Mouse (Mus musculus) liver, embryonic 14.5 days (tissue): Measurements from ENCODE around the gene Slc25a12. TPM values are rescaled to one million over a fixed set of nuclear protein-coding genes. Genes with fewer than 3 reads are reported as not detected.
"Not testable (repeated sequence)": the region's sequence is repeated elsewhere in the genome, so short reads cannot be mapped to it uniquely, and the experiment has no call there.

Experiments
- ATAC-seq: fragments of 200-750 bp; cut with Nextera tagmentation; 2 replicates; pipeline ENCODE4 v1.8.0; 2017; ENCODE audit warnings: moderate number of reproducible peaks, mild to moderate bottlenecking, moderate library complexity; ENCODE audit not compliant: insufficient read depth
- DNase-seq, 3 experiments: peaks; one replicate each; pipeline ENCODE4 v3.0.0-alpha.2; 2012 to 2013; ENCODE audit warnings: low read depth in 3 of 3, low spot score in 3 of 3
- H3K27ac ChIP-seq: fragments of 300-500 bp; sonication (generic); 2 replicates; pipeline ENCODE4 v1.5.1; 2014; ENCODE audit warnings: moderate library complexity, mild to moderate bottlenecking, control low read depth, inconsistent platforms
- H3K27me3 ChIP-seq: fragments of 300-500 bp; sonication (generic); 2 replicates; pipeline ENCODE4 v1.6.1; 2014; ENCODE audit warnings: mild to moderate bottlenecking, low read length, moderate library complexity; ENCODE audit not compliant: control insufficient read depth, insufficient read depth
- H3K36me3 ChIP-seq: fragments of 300-500 bp; sonication (generic); replicated peaks from 2 replicates; pipeline ENCODE4 v1.6.1; 2014; ENCODE audit warnings: low read depth; ENCODE audit not compliant: control insufficient read depth, insufficient read depth
- H3K4me1 ChIP-seq, 2 experiments: fragments of 200-500 bp in 1 of 2; fragments of 300-500 bp in 1 of 2; sonication (generic) in 1 of 2; replicated peaks; 2 replicates each; pipeline ENCODE4 v1.6.1; 2012 to 2014; ENCODE audit warnings: antibody characterized with exemption in 1 of 2, inconsistent platforms in 1 of 2, low read length in 1 of 2; ENCODE audit not compliant: control insufficient read depth in 2 of 2, insufficient read depth in 2 of 2
- H3K4me2 ChIP-seq: fragments of 300-500 bp; sonication (generic); 2 replicates; pipeline ENCODE4 v1.6.1; 2014; ENCODE audit warnings: low read depth, mild to moderate bottlenecking, control low read depth, moderate library complexity
- H3K4me3 ChIP-seq, 2 experiments: fragments of 200-500 bp in 1 of 2; fragments of 300-500 bp in 1 of 2; sonication (generic) in 1 of 2; 2 replicates each; pipeline ENCODE4 v1.5.1; 2012 to 2014; ENCODE audit warnings: low read depth in 2 of 2, low read length in 2 of 2, mild to moderate bottlenecking in 2 of 2, control low read depth in 1 of 2, inconsistent platforms in 1 of 2, moderate library complexity in 1 of 2; ENCODE audit not compliant: insufficient read depth in 1 of 2
- H3K9ac ChIP-seq: fragments of 300-500 bp; sonication (generic); replicated peaks from 2 replicates; pipeline ENCODE4 v1.6.1; 2014; ENCODE audit warnings: mild to moderate bottlenecking, control low read depth, moderate library complexity
- H3K9me3 ChIP-seq: fragments of 300-500 bp; sonication (generic); 2 replicates; pipeline ENCODE4 v1.6.1; 2016; ENCODE audit warnings: low read length, mixed read lengths; ENCODE audit not compliant: control insufficient read depth
- CTCF ChIP-seq: IDR thresholded peaks from 2 replicates; pipeline ENCODE4 v1.5.1; 2016; ENCODE audit warnings: antibody characterized with exemption, low read depth, control low read depth
- EP300 ChIP-seq: IDR thresholded peaks from 2 replicates; pipeline ENCODE4 v1.6.1; 2016; ENCODE audit warnings: antibody characterized with exemption, low read depth
- WGBS: fragments of 180-500 bp; shearing (Covaris S2); extraction: QIAGEN DNeasy Blood & Tissue Kit; methylation state at CpG from one replicate; pipeline ENCODE4 v1.1.7; 2014; ENCODE audit not compliant: insufficient replicate concordance; 5-methylcytosine and 5-hydroxymethylcytosine counted together
- polyA plus RNA-seq, 2 experiments: library from polyadenylated mRNA; depleted of rRNA in 1 of 2; stranded (reverse) in 1 of 2; unstranded in 1 of 2; fragments of >200 nt; fragmentation: Nextera tagmentation in 1 of 2; extraction: Ambion mirVana in 1 of 2; gene quantifications; 2 replicates each; pipeline versions ENCODE4 v1.2.1 to v1.2.3; 2012 to 2014

Slc25a12 gene
- polyA plus RNA-seq, 2 experiments, result 12.8 to 23.0 TPM

- Histone ChIP-seq H3K4me2 (peak overlapping the region; percentile 48), H3K27ac (peak overlapping the region; percentile 20), H3K36me3 (no peaks in the 10 kb centered on the region), H3K27me3 (no peaks in the 10 kb centered on the region), H3K4me3 (peak overlapping the region in 1 of 2 experiments; percentile 8; a peak in 1 of 4 replicates), H3K9ac (0 out of 2 replicates have a peak overlapping the region, but pooled peaks have one; percentile 23), H3K4me1 (peaks cover 9 to 26% of the 10 kb centered on the region in 2 experiments), H3K9me3 (no peaks in the 10 kb centered on the region)
- ATAC-seq, result peak; percentile 75; the same call in 1 of the 2 replicates
- WGBS, result 35% methylated on average over 8 of the region's 8 CpGs
- peak in 2 of 3 experiments; percentile 22 to 55 for DNase-seq
- no peak for TF ChIP-seq EP300
- TF ChIP-seq CTCF, result no peak
These were observed 7.0 kb upstream of the Slc25a12 start for GRCm38 (mm10) chr2:71374275-71375155.

- WGBS, result 70% methylated on average over 4 of the region's 4 CpGs
- H3K4me1 ChIP-seq, result peaks cover 11 to 29% of the 10 kb centered on the region in 2 experiments
These were observed 4.7 kb upstream of the Slc25a12 start for GRCm38 (mm10) chr2:71372261-71372660.

GRCm38 (mm10) chr2:71371790-71372189 lies 4.2 kb upstream of the Slc25a12 start:
- H3K4me2 ChIP-seq, result no peak overlapping the region
- 82% methylated on average over 5 of the region's 5 CpGs for WGBS
- H3K27me3 ChIP-seq, result no peaks in the 10 kb centered on the region
- DNase-seq, result no peak
- H3K4me1 ChIP-seq, result peaks cover 11 to 27% of the 10 kb centered on the region in 2 experiments
- TF ChIP-seq EP300 (no peak), CTCF (no peak)
- no peaks in the 10 kb centered on the region for H3K9me3 ChIP-seq
- H3K9ac ChIP-seq, result no peak overlapping the region
- H3K36me3 ChIP-seq, result no peaks in the 10 kb centered on the region
- H3K4me3 ChIP-seq, result no peak overlapping the region
- H3K27ac ChIP-seq, result no peak overlapping the region
- ATAC-seq, result no peak

More at GRCm38 (mm10) chr2:71372261-71372660, 4.7 kb upstream of the Slc25a12 start:
- DNase-seq, H3K9ac ChIP-seq, H3K27me3 ChIP-seq, H3K4me3 ChIP-seq, H3K27ac ChIP-seq, H3K36me3 ChIP-seq, H3K9me3 ChIP-seq, ATAC-seq, H3K4me2 ChIP-seq: not testable (repeated sequence)

- no peaks in the 10 kb centered on the region; the same call in 1 of the 2 replicates for H3K36me3 ChIP-seq
- no peaks in the 10 kb centered on the region for H3K9me3 ChIP-seq
- peak overlapping the region; percentile 80 for H3K9ac ChIP-seq
- peaks cover 7% of the 10 kb centered on the region in 2 experiments; a peak in 3 of 4 replicates for H3K4me1 ChIP-seq
- ATAC-seq, result no peak
- 36% methylated on average over 8 of the region's 8 CpGs for WGBS
- peak overlapping the region; percentile 78 to 96; a peak in 3 of 4 replicates for H3K4me3 ChIP-seq
- TF ChIP-seq EP300 (no peak), CTCF (no peak)
- peak overlapping the region; percentile 63 for H3K27ac ChIP-seq
- no peak for DNase-seq
- no peaks in the 10 kb centered on the region for H3K27me3 ChIP-seq
- peak overlapping the region; percentile 93 for H3K4me2 ChIP-seq
These were observed 537 bp upstream of the Slc25a12 start for GRCm38 (mm10) chr2:71368086-71368485.

- peak overlapping the region; percentile 93 for H3K4me2 ChIP-seq
- H3K36me3 ChIP-seq, result no peaks in the 10 kb centered on the region; the same call in 1 of the 2 replicates
- peak overlapping the region; percentile 80 for H3K9ac ChIP-seq
- no peak for ATAC-seq
- TF ChIP-seq CTCF (no peak), EP300 (0 out of 2 replicates have a peak, but pooled peaks have one; percentile 18)
- peak overlapping the region; percentile 78 to 96 for H3K4me3 ChIP-seq
- no peaks in the 10 kb centered on the region for H3K9me3 ChIP-seq
- DNase-seq, result peak in 2 of 3 experiments; percentile 24 to 27
- H3K27ac ChIP-seq, result peak overlapping the region; percentile 73
- WGBS, result under 1% methylated on average over 9 of the region's 9 CpGs
- peaks cover 7% of the 10 kb centered on the region in 2 experiments; a peak in 3 of 4 replicates for H3K4me1 ChIP-seq
- no peaks in the 10 kb centered on the region for H3K27me3 ChIP-seq
These were observed 878 bp downstream of the Slc25a12 start for GRCm38 (mm10) chr2:71366618-71367124.
